Mouse (Mus musculus) adrenal gland, adult 2 months (tissue): ENCODE data around the gene Apeh. TPM values are rescaled to one million over a fixed set of nuclear protein-coding genes. Genes with fewer than 3 reads are reported as not detected.
A peak's percentile ranks its signal among the peaks of the same experiment; 100 is the strongest.

Experiments used
- DNase-seq: peaks from one replicate; pipeline ENCODE4 v3.0.0; 2021
- polyA plus RNA-seq: library from polyadenylated mRNA; depleted of rRNA; stranded (reverse); fragments of >200 nt; gene quantifications from 2 replicates; pipeline ENCODE4 v1.2.3, GENCODE M21; 2012
- total RNA-seq, 2 experiments: library from RNA; stranded (reverse); gene quantifications; 2 replicates each; pipeline ENCODE4 v1.2.3; 2021

The Apeh gene
- total and polyA plus RNA-seq, 3 experiments: 90.2 to 121 (median 91.6) TPM

- peak; percentile 51 for DNase-seq
Measured at GRCm38 (mm10) chr9:108119891-108120411, 25.5 kb upstream of the Apeh start.

DNA sequence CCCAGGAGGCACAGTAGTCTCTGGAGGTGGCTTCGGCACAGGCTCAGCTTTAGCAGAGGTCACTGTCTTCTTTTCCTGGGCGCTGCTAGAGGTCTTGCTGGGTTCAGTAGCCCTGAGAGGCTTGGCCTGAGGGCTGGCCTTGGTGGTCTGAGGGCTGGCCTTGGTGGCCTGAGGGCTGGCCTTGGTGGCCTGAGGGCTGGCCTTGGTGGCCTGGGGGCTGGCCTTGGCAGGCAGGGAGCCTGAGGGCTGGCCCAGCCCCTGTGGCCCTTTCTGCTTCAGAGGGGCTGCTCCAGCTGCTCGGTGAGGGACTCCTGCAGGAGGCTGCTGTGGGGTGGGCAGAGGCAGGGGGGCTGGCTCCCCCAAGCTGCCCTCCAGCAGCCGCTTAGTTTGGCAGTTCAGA is 22.7 kb upstream of the Apeh start:
- DNase-seq: peak; percentile 93

DNA sequence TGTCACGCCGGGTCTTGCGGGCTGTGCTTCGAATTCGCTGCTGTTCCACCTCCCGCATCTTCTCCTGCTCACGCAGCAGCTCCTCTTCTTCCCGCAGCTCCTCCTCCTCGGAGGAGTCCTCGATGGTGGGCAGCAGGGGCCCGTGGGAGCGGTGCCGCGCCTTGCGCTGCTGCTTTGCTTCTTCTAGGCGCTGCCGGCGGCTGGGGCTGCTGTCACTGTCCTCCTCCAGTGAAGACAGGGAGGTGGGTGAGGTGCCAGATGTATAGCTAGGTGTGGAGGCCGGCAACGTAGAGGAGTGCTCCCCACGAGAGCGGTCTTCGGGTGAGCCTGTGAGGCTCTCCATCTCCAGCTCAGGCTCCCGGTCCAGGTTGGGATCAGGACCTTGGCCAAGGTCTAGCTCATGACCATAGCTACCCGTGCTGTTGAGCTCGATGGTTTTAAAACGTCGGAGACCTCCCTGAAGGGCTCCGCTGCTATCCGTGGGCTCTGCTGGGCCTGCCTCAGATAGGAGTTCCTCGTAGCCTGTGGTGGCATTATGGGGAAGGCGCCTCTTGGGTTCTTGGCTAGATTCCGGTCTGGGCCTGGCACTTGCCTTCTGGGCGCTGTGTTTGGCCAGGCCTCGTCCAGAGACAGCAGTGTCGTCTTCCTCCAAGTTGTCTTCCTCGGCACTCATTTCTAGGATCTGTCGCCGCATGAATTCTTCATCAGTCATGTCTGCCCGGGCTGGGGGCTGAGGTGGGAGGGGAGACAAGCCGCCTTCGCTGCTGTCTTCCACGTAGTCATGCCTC is 21.1 kb upstream of the Apeh start:
- no peak for DNase-seq

GRCm38 (mm10) chr9:108112719-108113340 is 18.4 kb upstream of the Apeh start:
- DNase-seq: no peak

- no peak for DNase-seq
Measured at GRCm38 (mm10) chr9:108111593-108112121, 17.3 kb upstream of the Apeh start.

DNA sequence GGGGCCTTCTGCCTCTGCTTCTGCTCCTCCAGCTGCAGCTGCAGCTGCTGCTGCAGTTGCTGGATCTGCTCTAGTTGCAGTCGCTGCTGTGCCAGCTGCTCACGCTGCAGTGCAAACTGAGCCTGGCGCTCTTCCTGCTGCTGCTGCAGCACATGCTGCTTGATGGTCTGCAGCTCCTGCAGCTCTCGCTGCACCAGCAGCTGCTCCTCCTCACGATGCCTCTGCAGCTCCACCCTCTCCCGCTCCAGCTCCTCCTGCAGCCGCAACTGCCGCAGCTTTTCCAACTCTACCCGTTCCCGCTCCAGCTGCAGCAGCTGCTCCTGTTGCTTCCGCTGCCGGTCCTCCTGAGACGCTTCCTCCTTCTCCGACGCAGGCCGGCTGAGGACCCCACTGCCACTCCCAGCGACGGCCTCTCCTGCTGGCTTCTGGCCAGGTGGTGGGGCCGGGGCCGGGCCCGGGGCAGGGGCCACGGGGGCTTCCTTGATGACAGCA is 16.7 kb upstream of the Apeh start:
- no peak for DNase-seq

GRCm38 (mm10) chr9:108110160-108110559 is 15.8 kb upstream of the Apeh start:
- no peak for DNase-seq

- DNase-seq: no peak
Measured at GRCm38 (mm10) chr9:108107867-108108266, 13.5 kb upstream of the Apeh start.

GRCm38 (mm10) chr9:108106090-108106489 is 11.7 kb upstream of the Apeh start:
- DNase-seq: no peak

- DNase-seq: no peak
Measured at GRCm38 (mm10) chr9:108105549-108105863, 11.1 kb upstream of the Apeh start.

GRCm38 (mm10) chr9:108104766-108105548 is 10.6 kb upstream of the Apeh start:
- DNase-seq: no peak

DNA sequence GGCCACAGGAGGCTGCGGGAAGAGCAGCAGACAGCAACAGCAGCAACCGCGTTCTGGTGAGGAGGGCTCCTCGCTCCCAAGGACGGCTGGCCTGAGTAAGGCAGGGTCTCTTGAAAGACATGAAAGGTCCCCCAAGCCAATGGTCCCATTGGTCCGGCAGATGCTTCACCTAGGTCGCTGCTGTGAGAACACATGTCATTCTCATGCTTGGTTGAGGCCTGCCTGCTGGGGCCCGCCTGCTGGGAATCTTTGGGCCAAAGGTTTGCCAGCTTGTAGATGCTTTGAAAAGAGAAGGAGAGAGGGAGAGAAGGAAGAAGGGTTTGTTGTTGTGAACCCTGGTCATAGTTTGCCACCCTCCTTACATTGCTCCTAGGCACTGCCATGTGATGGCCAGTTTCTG is 5.2 kb upstream of the Apeh start:
- no peak for DNase-seq

DNA sequence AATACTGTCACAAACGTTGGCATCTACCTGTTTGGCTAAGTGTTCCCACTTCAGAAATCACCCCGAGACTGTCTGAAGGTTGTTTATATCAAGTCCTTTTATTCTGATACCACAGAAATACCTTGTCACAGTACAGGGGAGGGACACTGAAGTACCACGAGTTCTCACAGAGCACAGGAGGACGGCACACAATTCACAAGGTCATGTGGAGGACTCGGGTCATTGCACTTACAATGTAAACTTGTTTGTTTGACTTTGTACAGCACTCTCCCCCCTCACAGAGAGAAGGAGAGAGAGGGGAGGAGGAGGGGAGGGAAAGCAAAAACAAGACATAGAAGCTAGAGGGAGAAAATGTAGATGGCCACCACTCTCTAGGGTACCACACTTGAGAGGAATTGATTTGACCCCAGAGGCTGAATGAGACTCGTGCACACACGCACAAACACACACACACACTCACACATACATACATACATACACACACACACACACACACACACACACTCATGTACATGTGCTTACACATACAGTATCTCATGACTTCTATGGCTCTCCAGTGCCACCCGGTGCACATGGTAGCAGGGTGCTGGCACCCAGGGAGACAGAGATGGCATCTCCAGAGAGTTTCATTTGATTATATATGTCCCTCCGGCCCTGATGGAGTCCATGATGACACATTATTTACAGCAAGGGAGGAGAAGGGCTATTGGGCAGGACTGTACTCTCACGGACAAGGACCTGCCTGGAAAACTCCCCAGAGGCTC is 1.7 kb upstream of the Apeh start:
- no peak for DNase-seq

- peak; percentile 62 for DNase-seq
Measured at GRCm38 (mm10) chr9:108095518-108095917, 1.1 kb upstream of the Apeh start.

DNA sequence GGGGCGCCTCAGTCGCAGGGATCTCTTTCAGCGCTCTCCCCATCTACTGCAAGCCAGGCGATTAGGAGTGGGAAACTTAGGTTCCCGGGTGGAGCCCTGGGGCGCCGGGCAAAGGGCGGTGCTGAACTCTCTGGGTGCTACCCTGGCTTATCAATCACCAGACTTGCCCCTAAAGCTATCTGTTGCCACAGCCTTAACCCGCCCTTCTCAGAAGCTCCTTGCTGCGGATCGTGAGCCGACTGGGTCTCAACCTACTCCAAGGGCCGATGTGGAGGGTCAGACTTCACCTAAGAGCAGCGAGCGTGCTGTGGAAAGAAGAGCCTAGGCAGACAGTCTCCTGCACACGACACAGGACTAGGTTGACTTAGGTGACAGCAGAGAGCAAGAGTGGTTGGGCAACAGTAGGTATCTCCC is 599 bp upstream of the Apeh start:
- DNase-seq: peak; percentile 61

DNA sequence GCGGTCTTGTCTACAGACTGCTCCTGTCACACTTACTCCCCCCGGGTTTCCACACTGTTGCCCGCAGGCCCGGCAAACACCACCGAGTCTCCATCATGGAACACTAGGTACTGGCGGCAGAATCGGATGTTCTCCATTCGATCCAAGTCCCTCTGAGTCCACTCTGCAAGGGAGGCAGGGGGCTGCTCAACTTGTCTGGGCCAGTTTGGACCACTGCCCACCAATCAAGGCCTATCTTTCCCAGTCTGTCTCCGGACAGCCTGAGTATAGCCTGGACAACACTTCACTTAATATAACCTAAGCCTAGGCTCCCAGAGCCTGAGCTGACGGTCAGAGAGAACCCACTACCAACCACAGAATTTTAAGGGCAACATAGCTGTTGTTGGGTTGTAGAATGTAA is 820 bp downstream of the Apeh start:
- DNase-seq: no peak

DNA sequence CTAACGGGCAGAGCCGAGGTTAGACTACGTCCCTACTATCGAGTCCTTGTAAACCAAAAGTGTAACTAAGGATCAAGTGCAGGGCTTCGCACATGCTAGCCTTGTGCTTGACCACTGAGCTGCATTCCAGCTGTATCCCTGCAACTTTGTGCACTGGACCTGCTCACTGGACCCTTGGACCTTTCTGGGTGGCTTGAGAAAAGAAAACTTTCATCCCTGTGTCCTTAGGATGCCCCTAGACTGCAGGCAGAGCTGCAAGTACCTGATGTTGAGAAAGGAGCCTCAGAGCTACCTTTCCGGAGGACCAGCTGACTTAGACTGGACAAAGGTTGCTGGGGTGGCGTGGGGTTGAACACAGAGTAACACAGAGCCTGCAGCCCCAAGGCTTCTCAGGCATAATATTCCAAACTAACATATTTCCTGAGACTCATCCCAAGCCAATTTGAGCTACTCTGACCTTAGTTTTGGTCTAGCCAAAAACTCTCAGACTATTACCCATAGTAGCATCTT is 3.7 kb downstream of the Apeh start:
- DNase-seq: no peak

GRCm38 (mm10) chr9:108085261-108085660 is 9.1 kb downstream of the Apeh start:
- no peak for DNase-seq

GRCm38 (mm10) chr9:108083561-108083960 is 10.8 kb downstream of the Apeh start:
- no peak for DNase-seq

DNA sequence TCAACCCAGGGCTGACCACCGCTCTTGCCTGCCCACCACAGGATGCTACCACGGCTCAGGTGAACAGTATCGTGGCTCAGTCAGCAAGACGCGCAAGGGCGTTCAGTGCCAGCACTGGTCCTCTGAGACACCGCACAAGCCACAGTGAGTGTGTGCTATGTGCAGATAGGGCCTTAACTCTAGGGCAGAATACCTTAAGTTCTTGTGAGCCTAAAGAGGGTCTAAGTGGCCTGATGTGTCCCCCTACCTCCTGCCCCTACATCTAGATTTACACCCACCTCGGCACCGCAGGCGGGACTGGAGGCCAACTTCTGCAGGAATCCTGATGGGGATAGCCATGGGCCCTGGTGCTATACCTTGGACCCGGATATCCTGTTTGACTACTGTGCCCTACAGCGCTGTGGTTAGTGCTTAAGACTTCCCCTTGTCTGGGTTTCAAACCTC is 11.4 kb downstream of the Apeh start, which contains the start of gene Rnf123:
Rnf123 (minus strand) TSS at position 359 of the 444 bp plus-strand sequence.
- no peak for DNase-seq

DNA sequence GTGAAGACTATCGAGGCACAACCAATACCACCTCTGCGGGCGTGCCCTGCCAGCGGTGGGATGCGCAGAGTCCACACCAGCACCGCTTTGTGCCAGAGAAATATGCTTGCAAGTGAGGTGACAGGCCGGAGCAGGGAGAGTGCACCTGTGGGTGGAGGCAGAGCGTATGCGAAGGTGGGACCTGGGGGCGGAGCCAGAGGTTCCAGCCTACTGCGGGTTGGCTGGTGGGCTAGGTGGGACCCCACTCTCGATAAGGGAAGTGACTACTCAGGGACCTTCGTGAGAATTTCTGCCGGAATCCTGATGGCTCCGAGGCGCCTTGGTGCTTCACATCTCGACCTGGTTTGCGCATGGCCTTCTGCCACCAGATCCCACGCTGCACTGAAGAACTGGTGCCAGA is 11.9 kb downstream of the Apeh start:
- no peak for DNase-seq
